Mouse (Mus musculus): ENCODE data around the gene Nipbl. TPM values are rescaled to one million over a fixed set of nuclear protein-coding genes. Genes with fewer than 3 reads are reported as not detected.
"Not testable (repeated sequence)": the region's sequence is repeated elsewhere in the genome, so short reads cannot be mapped to it uniquely, and the experiment has no call there.

The Nipbl gene
- polyA plus RNA-seq (2016; fragmentation: Nextera tagmentation; extraction: Ambion mirVana) = 18.0 and 18.5 TPM in 2 replicates

DNA sequence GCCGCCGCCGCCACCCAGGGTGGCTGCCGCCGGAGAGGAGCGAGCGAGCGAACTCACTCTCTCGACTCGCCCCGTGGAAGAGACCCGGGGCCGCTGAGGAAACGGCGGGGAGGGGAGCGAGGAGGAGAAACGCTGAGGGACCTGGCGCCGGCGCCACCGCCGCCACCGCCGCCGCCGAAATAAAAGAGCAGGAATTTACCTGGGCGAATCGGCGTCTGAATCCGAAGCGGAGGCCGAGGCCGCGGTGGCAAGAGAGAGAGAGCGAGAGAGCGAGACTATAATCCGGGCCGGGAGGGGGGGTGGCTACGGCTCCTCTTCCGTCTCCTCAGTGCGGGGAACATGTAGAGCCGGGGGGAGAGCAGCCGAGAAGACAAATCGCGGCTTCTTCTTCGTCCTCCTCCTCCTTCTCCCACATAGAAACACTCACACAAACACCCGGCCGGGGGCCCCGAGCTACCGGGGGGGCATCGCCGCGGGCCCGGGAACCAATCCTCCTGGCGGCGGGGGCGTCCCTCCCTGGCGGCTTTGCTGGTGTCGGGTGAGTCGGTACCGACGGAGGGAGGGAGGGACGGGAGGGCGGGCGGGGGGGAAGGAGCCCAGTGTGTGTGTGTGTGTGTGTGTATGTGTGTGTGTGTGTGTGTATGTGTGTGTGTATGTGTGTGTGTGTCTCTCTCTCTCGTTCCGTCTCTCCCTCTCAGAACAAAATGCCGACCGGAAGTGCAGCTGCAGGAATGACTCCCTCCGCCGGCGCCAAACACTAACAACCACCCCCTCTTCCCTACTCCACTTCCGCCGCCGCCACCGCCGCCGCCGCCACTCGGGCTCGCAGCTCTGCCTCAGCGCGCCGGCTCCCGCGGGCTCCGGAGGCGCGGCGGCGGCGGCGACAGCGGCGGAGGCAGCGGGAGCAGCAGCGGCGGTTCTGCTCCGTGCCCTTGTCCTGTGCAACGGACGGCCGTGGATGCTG, at the start of gene Nipbl:
Gene Nipbl (minus strand): TSS at position 538 of the 964 bp plus-strand sequence.
- Histone ChIP-seq H3K4me3 (peak within 1 kb of the TSS; percentile 98), H3K9me3 (no peaks in the 10 kb centered on the region), H3K4me1 (peaks cover 27% of the 10 kb centered on the region), H3K27ac (replicated peaks) (peak within 1 kb of the TSS; percentile 99), H3K27me3 (replicated peaks; ENCODE audit: low read depth, poor library complexity, severe bottlenecking) (no peaks in the 10 kb centered on the region), H3K36me3 (replicated peaks) (no peaks in the 10 kb centered on the region)
- under 1% methylated on average over 97 of the region's 102 CpGs for WGBS
- peak; percentile 94 for DNase-seq (ENCODE audit: low spot score)

DNA sequence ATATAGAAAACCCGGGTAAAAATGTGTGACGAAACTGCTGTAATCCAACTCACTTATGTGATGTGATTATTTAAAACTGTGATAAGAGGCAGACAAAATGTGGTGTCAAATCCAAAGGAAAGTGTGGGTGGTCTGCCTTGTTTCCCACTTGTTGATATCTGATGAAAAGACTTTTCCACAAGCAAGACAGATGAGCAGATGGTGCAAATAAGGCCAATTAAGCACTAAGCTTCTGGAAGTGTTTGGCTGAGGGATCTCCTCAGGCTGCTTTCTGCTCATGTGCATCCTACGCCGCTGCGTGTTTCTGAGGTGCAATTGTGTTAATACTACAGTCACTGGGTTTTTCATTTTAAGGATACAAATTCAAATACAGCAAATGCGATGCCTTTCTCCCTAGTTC, 41.0 kb upstream of the Nipbl start:
- no peak overlapping the region for H3K27ac ChIP-seq (replicated peaks)
- H3K4me1 ChIP-seq = no peaks in the 10 kb centered on the region
- no peak for DNase-seq (ENCODE audit: low spot score)
- WGBS = 82% methylated on average over 6 of the region's 6 CpGs
- no peaks in the 10 kb centered on the region for H3K36me3 ChIP-seq (replicated peaks)
- no peak overlapping the region for H3K4me3 ChIP-seq
- no peaks in the 10 kb centered on the region for H3K27me3 ChIP-seq (replicated peaks; ENCODE audit: low read depth, poor library complexity, severe bottlenecking)
- no peaks in the 10 kb centered on the region for H3K9me3 ChIP-seq

DNA sequence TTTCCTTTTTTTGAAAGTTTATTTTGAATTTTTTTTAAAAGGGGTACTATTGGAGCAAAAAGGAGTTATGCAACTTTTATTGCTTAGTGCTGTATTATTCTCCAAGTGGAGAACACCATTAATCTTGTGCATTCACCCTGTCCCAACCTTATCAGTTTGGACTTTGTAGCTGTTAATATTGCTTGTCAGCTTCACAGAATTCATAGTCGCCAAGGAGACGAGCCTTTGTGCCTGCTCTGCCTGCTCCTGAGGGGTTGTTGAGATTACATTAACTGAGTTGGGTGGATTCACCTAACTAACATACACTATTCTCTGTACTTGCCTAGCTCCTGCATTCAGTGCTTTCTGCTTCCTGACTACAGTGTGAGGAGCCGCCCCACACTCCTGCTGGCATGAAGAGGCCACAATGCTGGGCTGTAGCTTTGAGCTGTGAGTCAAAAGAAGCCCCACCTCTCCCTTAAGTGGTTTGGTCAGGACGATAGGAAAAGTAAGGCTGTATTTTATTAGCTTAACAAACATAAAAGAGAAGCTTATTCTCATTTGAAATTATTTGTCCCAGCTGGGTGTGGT, 24.8 kb upstream of the Nipbl start:
- Histone ChIP-seq H3K36me3 (replicated peaks) (no peaks in the 10 kb centered on the region), H3K4me1 (no peaks in the 10 kb centered on the region), H3K27me3 (replicated peaks; ENCODE audit: low read depth, poor library complexity, severe bottlenecking) (no peaks in the 10 kb centered on the region), H3K4me3 (no peak overlapping the region), H3K9me3 (no peaks in the 10 kb centered on the region), H3K27ac (replicated peaks) (no peak overlapping the region)
- WGBS = 75% methylated on average over 4 of the region's 4 CpGs
- DNase-seq (ENCODE audit: low spot score) = no peak

DNA sequence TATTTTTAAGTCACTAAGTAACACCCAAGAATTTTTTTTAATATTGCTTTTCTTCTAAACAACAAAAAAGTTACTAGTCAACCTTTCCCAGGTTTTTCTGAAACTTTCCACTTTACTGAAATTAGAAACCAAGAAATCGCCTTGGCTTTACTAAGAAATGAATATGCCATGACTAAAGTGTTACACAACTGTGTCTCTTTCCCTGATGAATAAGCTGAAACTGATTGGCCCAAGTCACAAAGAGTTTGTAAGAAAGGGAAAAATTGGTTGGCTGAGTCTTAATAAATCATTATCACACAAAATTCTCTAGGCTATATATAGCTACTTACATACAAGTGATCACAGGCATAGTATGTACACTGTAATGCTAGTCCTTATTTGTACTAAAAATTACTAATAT, 19.3 kb upstream of the Nipbl start:
- WGBS = 90% methylated on average over 1 of the region's 1 CpGs
- no peaks in the 10 kb centered on the region for H3K4me1 ChIP-seq
- H3K27ac ChIP-seq (replicated peaks) = no peak overlapping the region
- no peaks in the 10 kb centered on the region for H3K27me3 ChIP-seq (replicated peaks; ENCODE audit: low read depth, poor library complexity, severe bottlenecking)
- no peak for DNase-seq (ENCODE audit: low spot score)
- H3K4me3 ChIP-seq = no peak overlapping the region
- no peaks in the 10 kb centered on the region for H3K9me3 ChIP-seq
- no peaks in the 10 kb centered on the region for H3K36me3 ChIP-seq (replicated peaks)

DNA sequence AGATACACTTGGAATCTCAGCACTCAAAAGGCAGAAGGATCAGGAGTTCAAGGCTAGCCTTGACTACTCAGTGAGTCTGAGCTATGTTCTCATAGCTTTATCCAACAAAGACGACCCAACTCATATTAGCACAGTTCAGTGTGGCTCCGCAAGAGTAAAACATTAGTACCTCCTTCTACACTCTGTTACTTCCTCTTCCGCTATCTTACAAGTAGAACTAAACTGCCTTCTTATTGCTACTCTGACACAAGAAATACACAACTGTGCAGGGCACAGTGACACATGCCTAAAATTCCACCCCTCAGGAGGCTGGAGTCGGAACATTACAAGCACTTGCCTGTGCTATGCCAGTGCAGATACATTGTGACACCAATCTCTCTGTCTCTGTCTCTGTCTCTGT, 18.5 kb upstream of the Nipbl start:
- Histone ChIP-seq H3K27ac (replicated peaks) (no peak overlapping the region), H3K27me3 (replicated peaks; ENCODE audit: low read depth, poor library complexity, severe bottlenecking) (no peaks in the 10 kb centered on the region), H3K9me3 (no peaks in the 10 kb centered on the region), H3K4me1 (no peaks in the 10 kb centered on the region), H3K36me3 (replicated peaks) (no peaks in the 10 kb centered on the region), H3K4me3 (no peak overlapping the region)
- no peak for DNase-seq (ENCODE audit: low spot score)
- WGBS = 92% methylated on average over 4 of the region's 4 CpGs

DNA sequence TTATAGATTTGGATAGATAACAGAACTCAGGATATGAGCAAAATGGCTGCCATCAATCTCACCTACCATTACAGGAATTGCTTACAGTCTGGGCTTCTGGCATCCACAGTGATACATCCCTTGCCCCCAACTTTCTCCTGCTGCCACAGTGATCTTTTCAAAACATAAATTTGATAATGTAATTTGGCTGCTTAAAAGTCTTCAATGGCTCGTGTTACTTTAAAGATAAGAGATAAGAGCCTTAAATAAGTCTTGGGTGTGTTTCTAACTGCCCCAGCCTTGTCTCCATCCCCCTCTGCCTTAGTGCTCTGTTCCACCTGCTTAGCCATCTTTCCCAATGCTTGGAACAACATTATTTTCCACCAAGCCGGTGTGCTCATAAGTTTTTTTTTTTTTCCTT, 16.6 kb upstream of the Nipbl start:
- no peak for DNase-seq (ENCODE audit: low spot score)
- 75% methylated on average over 2 of the region's 2 CpGs for WGBS
- no peak overlapping the region for H3K4me3 ChIP-seq
- H3K4me1 ChIP-seq = no peaks in the 10 kb centered on the region
- H3K36me3 ChIP-seq (replicated peaks) = no peaks in the 10 kb centered on the region
- H3K9me3 ChIP-seq = no peaks in the 10 kb centered on the region
- no peak overlapping the region for H3K27ac ChIP-seq (replicated peaks)
- no peaks in the 10 kb centered on the region for H3K27me3 ChIP-seq (replicated peaks; ENCODE audit: low read depth, poor library complexity, severe bottlenecking)

DNA sequence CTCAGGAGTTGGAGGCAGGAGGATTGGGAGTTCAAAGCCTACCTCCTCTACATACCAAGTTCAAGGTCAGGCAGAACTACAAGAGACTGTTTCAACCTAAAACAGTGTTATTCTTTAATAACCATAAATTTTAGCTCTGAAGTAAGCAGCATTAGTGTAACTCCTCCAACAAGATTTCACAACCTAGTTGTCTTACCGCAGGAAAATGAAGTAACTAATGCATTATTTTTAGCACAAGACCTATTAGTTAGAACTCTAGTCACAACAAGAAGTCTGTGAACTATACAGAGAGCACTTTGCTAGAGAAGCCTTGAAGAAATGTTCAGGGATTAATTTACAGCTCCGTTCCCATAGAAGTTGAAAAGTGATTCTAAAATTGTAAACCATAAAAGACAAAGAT, 15.7 kb upstream of the Nipbl start:
- no peak overlapping the region for H3K4me3 ChIP-seq
- no peak for DNase-seq (ENCODE audit: low spot score)
- H3K36me3 ChIP-seq (replicated peaks) = no peaks in the 10 kb centered on the region
- WGBS = 94% methylated on average over 2 of the region's 2 CpGs
- H3K27me3 ChIP-seq (replicated peaks; ENCODE audit: low read depth, poor library complexity, severe bottlenecking) = no peaks in the 10 kb centered on the region
- H3K4me1 ChIP-seq = no peaks in the 10 kb centered on the region
- no peaks in the 10 kb centered on the region for H3K9me3 ChIP-seq
- H3K27ac ChIP-seq (replicated peaks) = no peak overlapping the region

DNA sequence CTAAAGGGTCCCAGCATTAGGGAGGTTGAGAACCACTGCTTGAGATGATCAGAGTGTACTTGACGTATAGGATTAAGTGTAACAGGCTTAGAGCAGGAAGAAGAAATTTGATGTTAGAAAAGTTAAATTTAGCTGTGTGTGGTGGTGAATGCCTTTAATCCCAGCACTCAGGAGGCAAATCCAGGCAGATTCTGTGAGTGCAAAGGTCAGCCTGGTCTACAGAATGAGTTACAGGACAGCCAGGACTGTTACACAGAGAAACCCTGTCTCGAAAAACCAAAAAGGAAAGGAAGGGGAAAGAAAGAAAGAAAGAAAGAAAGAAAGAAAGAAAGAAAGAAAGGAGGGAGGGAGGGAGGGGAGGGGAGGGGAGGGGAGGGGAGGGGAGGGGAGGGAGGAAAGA, 12.0 kb upstream of the Nipbl start:
- WGBS = 72% methylated on average over 2 of the region's 2 CpGs
- not testable (repeated sequence) for H3K36me3 ChIP-seq (replicated peaks); DNase-seq (ENCODE audit: low spot score); H3K27me3 ChIP-seq (replicated peaks; ENCODE audit: low read depth, poor library complexity, severe bottlenecking); H3K4me3 ChIP-seq; H3K27ac ChIP-seq (replicated peaks); H3K4me1 ChIP-seq; H3K9me3 ChIP-seq

DNA sequence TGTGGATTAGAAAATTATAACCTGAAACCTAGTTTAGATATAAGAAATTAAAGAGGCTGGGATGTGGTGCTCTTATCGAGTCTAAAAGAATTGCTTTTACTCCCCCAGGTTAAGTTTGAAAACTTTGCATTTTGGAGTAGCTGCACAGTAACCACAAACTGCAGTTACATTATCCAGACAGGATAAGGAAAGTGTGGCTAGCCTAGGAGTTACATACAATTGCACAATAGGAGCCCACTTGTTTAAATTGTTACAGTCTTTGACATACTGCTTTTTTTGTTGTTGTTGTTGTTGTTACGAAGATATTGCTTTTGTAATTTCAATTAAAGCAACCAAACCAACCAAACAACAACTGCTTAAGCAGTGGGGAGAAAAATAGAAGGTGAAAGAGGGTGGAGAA, 11.2 kb upstream of the Nipbl start:
- H3K9me3 ChIP-seq = no peaks in the 10 kb centered on the region
- no peak overlapping the region for H3K4me3 ChIP-seq
- 92% methylated on average over 2 of the region's 2 CpGs for WGBS
- no peak overlapping the region for H3K27ac ChIP-seq (replicated peaks)
- H3K4me1 ChIP-seq = no peaks in the 10 kb centered on the region
- no peak for DNase-seq (ENCODE audit: low spot score)
- no peaks in the 10 kb centered on the region for H3K27me3 ChIP-seq (replicated peaks; ENCODE audit: low read depth, poor library complexity, severe bottlenecking)
- H3K36me3 ChIP-seq (replicated peaks) = no peaks in the 10 kb centered on the region

DNA sequence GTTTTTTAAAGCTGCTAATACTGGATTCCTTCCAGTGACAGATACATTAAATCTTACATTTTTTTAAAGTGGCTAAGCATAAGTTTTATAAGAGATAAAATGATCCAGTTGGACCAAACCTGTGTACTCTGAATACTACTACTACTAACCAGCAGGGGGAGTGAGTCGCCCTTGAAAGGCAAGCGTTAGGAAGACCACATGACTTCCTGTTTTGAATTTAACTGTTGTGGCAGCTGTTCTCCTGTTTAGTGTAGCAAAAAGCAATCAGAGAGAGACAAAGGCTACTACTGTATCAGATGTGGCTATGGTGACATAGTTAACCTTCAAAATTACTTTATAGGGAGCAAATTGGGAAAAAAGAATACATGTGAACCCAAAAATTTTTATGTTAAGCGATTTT, 6.8 kb upstream of the Nipbl start:
- DNase-seq (ENCODE audit: low spot score) = no peak

DNA sequence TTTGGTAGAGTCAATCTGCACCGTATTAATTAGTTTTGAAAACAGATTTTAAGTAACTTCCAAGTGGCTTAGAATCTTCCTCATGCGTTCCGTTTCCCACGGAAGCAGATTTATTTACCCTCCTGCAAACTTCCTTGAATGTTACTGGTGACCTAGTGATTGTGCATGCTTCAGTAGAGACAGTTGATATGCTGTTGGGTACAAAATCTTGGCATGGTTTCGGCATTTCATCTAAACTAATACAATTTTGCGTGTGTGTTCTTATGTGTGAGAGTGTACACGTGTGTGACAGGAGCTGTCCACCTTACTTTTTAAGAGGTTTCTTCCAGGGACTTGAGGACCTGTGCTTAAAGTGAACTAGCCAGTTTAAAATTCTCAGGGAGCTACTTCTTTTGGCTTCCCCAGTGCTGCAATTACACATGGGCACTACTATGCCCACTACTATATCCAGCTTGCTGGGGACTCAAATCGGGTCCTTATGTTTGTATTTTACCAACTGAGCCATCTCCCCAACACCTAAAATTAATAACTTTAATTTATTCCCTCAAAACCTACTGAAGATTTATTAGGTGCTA, 3.0 kb upstream of the Nipbl start:
- Histone ChIP-seq H3K9me3 (no peaks in the 10 kb centered on the region), H3K4me3 (peak overlapping the region; percentile 98), H3K27ac (replicated peaks) (no peak overlapping the region), H3K27me3 (replicated peaks; ENCODE audit: low read depth, poor library complexity, severe bottlenecking) (no peaks in the 10 kb centered on the region), H3K36me3 (replicated peaks) (no peaks in the 10 kb centered on the region), H3K4me1 (peaks cover 19% of the 10 kb centered on the region)
- DNase-seq (ENCODE audit: low spot score) = no peak
- 82% methylated on average over 8 of the region's 8 CpGs for WGBS

More for the DNA sequence above, 6.8 kb upstream of the Nipbl start:
- Histone ChIP-seq H3K9me3 (no peaks in the 10 kb centered on the region), H3K27me3 (replicated peaks; ENCODE audit: low read depth, poor library complexity, severe bottlenecking) (no peaks in the 10 kb centered on the region), H3K4me3 (no peak overlapping the region), H3K36me3 (replicated peaks) (no peaks in the 10 kb centered on the region), H3K4me1 (peaks cover 18% of the 10 kb centered on the region), H3K27ac (replicated peaks) (0 out of 2 replicates have a peak overlapping the region, but pooled peaks have one; percentile 14)
- WGBS = 40% methylated on average over 3 of the region's 3 CpGs

DNA sequence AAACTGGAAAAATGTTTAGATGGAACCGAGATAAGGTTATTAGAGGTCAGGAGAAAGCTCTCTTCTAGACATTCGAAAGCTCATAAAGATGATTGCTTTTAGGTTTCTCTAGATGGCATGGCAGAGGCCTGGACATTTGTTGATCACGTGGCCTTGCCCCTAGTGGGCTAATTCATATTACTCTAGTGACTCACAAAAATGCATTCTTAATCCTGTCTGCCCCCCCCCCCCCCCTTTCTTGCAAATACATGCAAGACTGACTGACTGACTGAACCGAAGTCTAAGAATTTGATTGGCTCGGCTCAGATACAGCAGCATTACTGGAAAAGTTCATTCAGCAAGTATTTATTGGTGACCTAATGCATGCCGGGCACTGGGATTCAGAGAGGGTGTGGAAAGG, 2.2 kb upstream of the Nipbl start:
- Histone ChIP-seq H3K36me3 (replicated peaks) (no peaks in the 10 kb centered on the region), H3K9me3 (no peaks in the 10 kb centered on the region), H3K4me1 (peaks cover 26% of the 10 kb centered on the region), H3K27me3 (replicated peaks; ENCODE audit: low read depth, poor library complexity, severe bottlenecking) (no peaks in the 10 kb centered on the region), H3K4me3 (peak overlapping the region; percentile 98), H3K27ac (replicated peaks) (peak overlapping the region; percentile 40; the same call in 1 of the 2 replicates)
- 12% methylated on average over 6 of the region's 6 CpGs for WGBS
- DNase-seq (ENCODE audit: low spot score) = peak; percentile 70
